Mouse (Mus musculus) myocyte (in vitro differentiated cells): ENCODE measurements around the gene Ntrk2. TPM values are rescaled to one million over a fixed set of nuclear protein-coding genes. Genes with fewer than 3 reads are reported as not detected.

Source experiments
- H3K27me3 ChIP-seq: one replicate; pipeline ENCODE4 v1.6.1; 2011; ENCODE audit not compliant: control insufficient read depth, insufficient read depth, insufficient read length
- H3K36me3 ChIP-seq: one replicate; pipeline ENCODE4 v1.6.1; 2011; ENCODE audit not compliant: control insufficient read depth, insufficient read depth
- H3K4me2 ChIP-seq: one replicate; pipeline ENCODE4 v1.6.1; 2011; ENCODE audit warnings: low read depth, control low read depth
- H3K4me3 ChIP-seq: one replicate; pipeline ENCODE4 v1.5.1; 2011; ENCODE audit warnings: mild to moderate bottlenecking, control low read depth, moderate library complexity
- H3K79me2 ChIP-seq: one replicate; pipeline ENCODE4 v1.6.1; 2011; ENCODE audit not compliant: control insufficient read depth, insufficient read depth
- H3ac ChIP-seq: one replicate; pipeline ENCODE4 v1.6.1; 2011; ENCODE audit not compliant: control insufficient read depth, insufficient read length
- CEBPB ChIP-seq: IDR thresholded peaks from 2 replicates; pipeline ENCODE4 v1.6.1; 2011; ENCODE audit warnings: mild to moderate bottlenecking, moderate library complexity; ENCODE audit not compliant: poor library complexity, insufficient read depth, severe bottlenecking
- E2F4 ChIP-seq: IDR thresholded peaks from one replicate; pipeline ENCODE4 v1.6.1; 2011; ENCODE audit warnings: mild to moderate bottlenecking, control low read depth, moderate library complexity; ENCODE audit not compliant: insufficient read depth
- MAX ChIP-seq: IDR thresholded peaks from one replicate; pipeline ENCODE4 v1.6.1; 2011; ENCODE audit warnings: low read depth, mild to moderate bottlenecking, control low read depth
- MYOD1 ChIP-seq, 3 experiments: IDR thresholded peaks; one replicate each; pipeline ENCODE4 v1.6.1; 2011; ENCODE audit warnings: control low read depth in 2 of 3, low read depth in 2 of 3, mild to moderate bottlenecking in 2 of 3, moderate library complexity in 1 of 3; ENCODE audit not compliant: insufficient read length in 2 of 3, control insufficient read depth in 1 of 3
- MYOG ChIP-seq, 3 experiments: IDR thresholded peaks; one replicate each; pipeline ENCODE4 v1.6.1; 2011; ENCODE audit warnings: control low read depth in 2 of 3, low read depth in 2 of 3, mild to moderate bottlenecking in 2 of 3; ENCODE audit not compliant: insufficient read length in 2 of 3, control insufficient read depth in 1 of 3, insufficient read depth in 1 of 3
- POLR2A ChIP-seq: IDR thresholded peaks from one replicate; pipeline ENCODE4 v1.6.1; 2011; ENCODE audit warnings: low read depth, mild to moderate bottlenecking, control low read depth, moderate library complexity; ENCODE audit not compliant: insufficient read length
- POLR2AphosphoS2 ChIP-seq: IDR thresholded peaks from one replicate; pipeline ENCODE4 v1.6.1; 2011; ENCODE audit warnings: low read depth, control low read depth; ENCODE audit not compliant: insufficient read length
- REST ChIP-seq: IDR thresholded peaks from one replicate; pipeline ENCODE4 v1.6.1; 2011; ENCODE audit warnings: mild to moderate bottlenecking, control low read depth, moderate library complexity; ENCODE audit not compliant: insufficient read depth, insufficient read length
- SRF ChIP-seq: IDR thresholded peaks from one replicate; pipeline ENCODE4 v1.6.1; 2011; ENCODE audit warnings: low read depth; ENCODE audit not compliant: control insufficient read depth, insufficient read length
- TCF12 ChIP-seq: IDR thresholded peaks from one replicate; pipeline ENCODE4 v1.6.1; 2011; ENCODE audit warnings: mild to moderate bottlenecking, control low read depth; ENCODE audit not compliant: poor library complexity, insufficient read depth, severe bottlenecking
- TCF3 ChIP-seq: IDR thresholded peaks from one replicate; pipeline ENCODE4 v1.6.1; 2011; ENCODE audit warnings: low read depth, control low read depth; ENCODE audit not compliant: insufficient read length
- USF1 ChIP-seq: IDR thresholded peaks from one replicate; pipeline ENCODE4 v1.6.1; 2011; ENCODE audit warnings: low read depth, mild to moderate bottlenecking, control low read depth, moderate library complexity
- polyA plus RNA-seq: library from polyadenylated mRNA; unstranded; fragments of >200 nt; fragmentation: generic; extraction: Trizol; gene quantifications from one replicate; pipeline ENCODE4 v1.2.1, GENCODE M21; 2012; ENCODE audit warnings: missing spikeins

Gene Ntrk2
- polyA plus RNA-seq, 1 experiment = not detected

DNA sequence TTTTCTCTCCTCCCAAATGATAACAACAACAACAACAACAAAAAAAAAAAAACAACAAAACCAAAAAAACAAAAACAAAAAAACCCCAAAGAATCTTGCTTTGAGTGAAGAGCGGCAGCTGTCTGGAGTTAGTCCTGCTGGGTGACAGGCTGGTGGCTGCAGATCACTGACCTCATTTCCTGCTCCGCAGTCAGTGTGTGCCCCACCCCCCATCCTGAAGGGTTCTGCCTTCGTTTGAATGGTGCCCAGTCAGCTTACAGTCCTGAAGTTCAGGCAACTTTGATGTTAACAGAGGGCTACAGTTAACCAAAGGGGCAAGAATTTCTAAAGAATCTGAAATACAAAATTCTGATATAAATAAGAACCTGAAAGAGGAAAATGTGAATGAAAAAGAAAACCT, 19.9 kb upstream of the Ntrk2 start:
- H3ac ChIP-seq = no peak overlapping the region
- H3K27me3 ChIP-seq = no peaks in the 10 kb centered on the region
- TF ChIP-seq TCF12 = no peak
- no peak for TF ChIP-seq CEBPB
- TF ChIP-seq MYOD1 (IDR thresholded peaks at IDR 0.05; ENCODE audit: control insufficient read depth in 1 of 3, insufficient read length in 2 of 3, low read depth in 2 of 3) = no peak
- TF ChIP-seq REST = no peak
- TF ChIP-seq POLR2A = no peak
- no peak overlapping the region for H3K4me2 ChIP-seq
- no peaks in the 10 kb centered on the region for H3K36me3 ChIP-seq
- H3K79me2 ChIP-seq = no peaks in the 10 kb centered on the region
- H3K4me3 ChIP-seq = no peak overlapping the region

- Histone ChIP-seq H3K27me3 (no peaks in the 10 kb centered on the region), H3K4me2 (no peak overlapping the region), H3K79me2 (no peaks in the 10 kb centered on the region), H3K36me3 (no peaks in the 10 kb centered on the region), H3ac (no peak overlapping the region), H3K4me3 (no peak overlapping the region)
- TF ChIP-seq E2F4 (no peak), POLR2AphosphoS2 (no peak), MYOG (IDR thresholded peaks at IDR 0.05; ENCODE audit: control insufficient read depth in 1 of 3, insufficient read depth in 1 of 3, insufficient read length in 2 of 3, low read depth in 2 of 3) (no peak), TCF3 (no peak), USF1 (no peak), CEBPB (no peak), SRF (no peak), MYOD1 (IDR thresholded peaks at IDR 0.05; ENCODE audit: control insufficient read depth in 1 of 3, insufficient read length in 2 of 3, low read depth in 2 of 3) (no peak), REST (no peak), MAX (no peak), TCF12 (no peak), POLR2A (no peak)
Measured at GRCm38 (mm10) chr13:58790741-58791140, 15.6 kb upstream of the Ntrk2 start.

- no peaks in the 10 kb centered on the region for H3K79me2 ChIP-seq
- TF ChIP-seq MYOD1 (IDR thresholded peaks at IDR 0.05; ENCODE audit: control insufficient read depth in 1 of 3, insufficient read length in 2 of 3, low read depth in 2 of 3) = no peak
- TF ChIP-seq MAX = no peak
- no peak for TF ChIP-seq USF1
- no peak for TF ChIP-seq POLR2A
- no peak for TF ChIP-seq TCF12
- H3K36me3 ChIP-seq = no peaks in the 10 kb centered on the region
- H3K4me3 ChIP-seq = no peak overlapping the region
- H3ac ChIP-seq = no peak overlapping the region
- no peaks in the 10 kb centered on the region for H3K27me3 ChIP-seq
- no peak overlapping the region for H3K4me2 ChIP-seq
Measured at GRCm38 (mm10) chr13:58797386-58797785, 9.0 kb upstream of the Ntrk2 start.

- Histone ChIP-seq H3ac (no peak overlapping the region), H3K4me2 (no peak overlapping the region), H3K27me3 (no peaks in the 10 kb centered on the region), H3K36me3 (no peaks in the 10 kb centered on the region), H3K4me3 (no peak overlapping the region), H3K79me2 (no peaks in the 10 kb centered on the region)
- TF ChIP-seq REST = no peak
- TF ChIP-seq USF1 = no peak
- TF ChIP-seq MYOD1 (IDR thresholded peaks at IDR 0.05; ENCODE audit: control insufficient read depth in 1 of 3, insufficient read length in 2 of 3, low read depth in 2 of 3) = no peak
- TF ChIP-seq CEBPB = no peak
- TF ChIP-seq MAX = no peak
- no peak for TF ChIP-seq SRF
- no peak for TF ChIP-seq POLR2AphosphoS2
- no peak for TF ChIP-seq TCF3
- no peak for TF ChIP-seq E2F4
- TF ChIP-seq TCF12 = no peak
- no peak for TF ChIP-seq MYOG (IDR thresholded peaks at IDR 0.05; ENCODE audit: control insufficient read depth in 1 of 3, insufficient read depth in 1 of 3, insufficient read length in 2 of 3, low read depth in 2 of 3)
- TF ChIP-seq POLR2A = no peak
Measured at GRCm38 (mm10) chr13:58801291-58801690, 5.1 kb upstream of the Ntrk2 start.

DNA sequence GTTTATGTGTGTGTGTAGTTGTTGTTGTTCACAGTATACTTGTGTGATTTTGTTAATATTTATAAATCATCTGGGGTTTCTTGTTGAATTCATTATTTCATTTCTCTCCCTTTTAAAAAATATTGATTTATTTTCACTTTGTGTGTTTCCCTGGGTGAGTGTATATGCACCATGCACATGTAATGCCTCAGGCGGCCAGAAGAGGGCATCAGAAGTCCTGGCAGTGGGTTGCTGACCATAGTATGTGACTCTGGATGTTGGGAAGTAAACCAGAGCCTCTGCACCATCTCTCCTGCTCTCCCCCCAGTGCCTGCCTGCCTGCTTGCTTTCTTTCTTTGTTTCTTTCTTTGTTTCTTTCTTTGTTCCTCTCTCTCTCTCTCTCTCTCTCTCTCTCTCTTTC, 2.5 kb upstream of the Ntrk2 start:
- Histone ChIP-seq H3ac (no peak overlapping the region), H3K4me2 (no peak overlapping the region), H3K27me3 (peaks cover 10% of the 10 kb centered on the region), H3K79me2 (no peaks in the 10 kb centered on the region), H3K4me3 (no peak overlapping the region), H3K36me3 (no peaks in the 10 kb centered on the region)
- TF ChIP-seq TCF12 = no peak
- no peak for TF ChIP-seq POLR2AphosphoS2

DNA sequence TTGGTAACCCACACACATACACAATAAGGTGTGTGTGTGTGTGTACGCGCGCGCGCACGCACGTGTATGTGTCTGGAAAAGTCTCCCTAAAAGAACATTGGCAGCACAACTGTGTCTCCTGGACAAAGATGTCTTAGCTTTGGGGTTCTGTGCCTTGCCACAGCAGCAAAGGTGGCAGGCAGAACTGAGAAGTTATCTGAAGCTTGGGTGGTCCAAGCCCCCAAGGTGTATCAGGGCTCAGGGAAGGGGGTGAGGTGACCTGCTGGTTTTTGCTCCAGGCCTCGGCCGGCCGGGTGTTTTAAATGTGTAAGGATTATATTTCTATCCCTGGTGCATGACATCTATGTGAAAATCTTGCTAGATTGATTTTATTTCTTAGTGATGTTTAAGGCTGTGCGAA, 536 bp upstream of the Ntrk2 start:
- H3K36me3 ChIP-seq = no peaks in the 10 kb centered on the region
- no peak overlapping the region for H3K4me2 ChIP-seq
- H3ac ChIP-seq = no peak overlapping the region
- H3K27me3 ChIP-seq = peaks cover 10% of the 10 kb centered on the region
- H3K79me2 ChIP-seq = no peaks in the 10 kb centered on the region
- TF ChIP-seq SRF = no peak
- no peak for TF ChIP-seq MAX
- TF ChIP-seq POLR2A = no peak
- no peak for TF ChIP-seq TCF12
- no peak for TF ChIP-seq TCF3
- TF ChIP-seq POLR2AphosphoS2 = no peak
- no peak for TF ChIP-seq MYOD1 (IDR thresholded peaks at IDR 0.05; ENCODE audit: control insufficient read depth in 1 of 3, insufficient read length in 2 of 3, low read depth in 2 of 3)
- no peak for TF ChIP-seq REST
- no peak overlapping the region for H3K4me3 ChIP-seq
